Mouse (Mus musculus) brain, embryonic 14.5 days (tissue): ENCODE results near the gene Mpg.

Source experiments
- CTCF ChIP-seq: fragments of 200-500 bp; IDR thresholded peaks from 2 replicates; pipeline ENCODE4 v1.5.1; 2012; ENCODE audit warnings: inconsistent platforms, mild to moderate bottlenecking, moderate library complexity, borderline replicate concordance; ENCODE audit not compliant: insufficient read depth, insufficient read length; ENCODE audit errors: extremely low read depth
- POLR2A ChIP-seq: fragments of 200-500 bp; IDR thresholded peaks from 2 replicates; pipeline ENCODE4 v1.6.1; 2012; ENCODE audit warnings: mild to moderate bottlenecking, inconsistent platforms, borderline replicate concordance; ENCODE audit not compliant: poor library complexity, insufficient read depth, insufficient read length, severe bottlenecking; ENCODE audit errors: extremely low read depth

DNA sequence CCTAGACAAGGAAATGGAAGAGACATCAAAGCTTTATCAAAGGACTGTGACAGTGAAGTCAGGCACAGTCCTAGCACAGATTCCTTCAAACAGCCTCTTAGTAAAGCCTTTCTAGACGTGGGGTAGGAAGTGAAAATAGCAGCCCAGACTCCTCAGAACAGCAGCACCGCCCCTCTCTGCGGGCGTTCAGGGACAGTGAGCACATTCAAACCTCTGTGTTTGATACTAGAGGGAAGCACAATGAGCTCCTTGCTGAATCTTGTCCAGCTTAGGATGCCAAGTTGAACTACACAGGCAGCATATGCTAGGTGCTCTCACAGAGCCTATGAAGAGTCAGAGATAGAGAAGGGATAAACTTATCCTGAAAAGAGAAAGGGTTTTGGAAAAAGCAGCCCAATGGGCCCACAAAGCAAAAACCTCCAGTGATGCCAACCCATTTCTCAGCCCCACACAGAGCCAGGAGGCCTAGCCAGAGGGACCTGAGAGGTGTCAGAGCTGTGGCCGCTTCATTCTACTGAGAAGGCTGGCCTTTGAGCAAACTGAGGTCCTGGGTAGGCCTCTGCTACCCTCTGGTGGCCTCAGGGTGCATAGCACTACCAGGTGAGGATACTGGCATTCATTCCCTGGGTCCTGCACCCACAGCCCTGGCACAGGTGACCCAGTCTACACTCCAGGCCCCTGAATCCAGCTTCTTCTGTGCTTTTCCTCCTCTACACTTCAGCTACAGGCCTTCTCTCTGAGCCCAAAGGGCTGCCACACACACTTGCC lies 12.0 kb downstream of the Mpg start:
- TF ChIP-seq CTCF = peak; percentile 93
- no peak for TF ChIP-seq POLR2A
